Mouse (Mus musculus): ENCODE measurements at regions not wholly inside any gene's neighbourhood (a gene's known extent, or its start where the extent isn't known, plus 50 kb on each side); places are given as distances from the start of the nearest gene placed in this dataset.
"Not testable (repeated sequence)": the region's sequence is repeated elsewhere in the genome, so short reads cannot be mapped to it uniquely, and the experiment has no call there.

- TF ChIP-seq EP300 (IDR thresholded peaks at IDR 0.05; ENCODE audit: low read depth) (no peak), CTCF (IDR thresholded peaks at IDR 0.05; ENCODE audit: low read depth) (no peak)
- ATAC-seq = no peak
- WGBS (ENCODE audit: insufficient replicate concordance) = 59% methylated on average over 15 of the region's 15 CpGs
- Histone ChIP-seq H3K27ac (ENCODE audit: low read depth) (no peak overlapping the region), H3K4me3 (ENCODE audit: low read depth, low read length) (no peak overlapping the region), H3K4me2 (ENCODE audit: low read depth, low read length) (no peak overlapping the region), H3K9me3 (ENCODE audit: low read length) (no peaks in the 10 kb centered on the region), H3K4me1 (ENCODE audit: insufficient read depth) (no peaks in the 10 kb centered on the region), H3K9ac (replicated peaks) (no peak overlapping the region), H3K36me3 (replicated peaks; ENCODE audit: insufficient read depth, low read length) (no peaks in the 10 kb centered on the region), H3K27me3 (ENCODE audit: insufficient read depth, low read length) (no peaks in the 10 kb centered on the region)
- no peak for DNase-seq
These were observed 53.6 kb upstream of the Dyrk2 start for GRCm38 (mm10) chr10:118923473-118924185.

GRCm38 (mm10) chr10:118922120-118922519 is 52.1 kb upstream of the Dyrk2 start:
- H3K9ac ChIP-seq (replicated peaks) = not testable (repeated sequence)

More at GRCm38 (mm10) chr10:118922120-118922519, 52.1 kb upstream of the Dyrk2 start:
- not testable (repeated sequence) for H3K9me3 ChIP-seq (ENCODE audit: low read length); H3K4me3 ChIP-seq (ENCODE audit: low read depth, low read length); H3K36me3 ChIP-seq (replicated peaks; ENCODE audit: insufficient read depth, low read length); ATAC-seq; H3K27ac ChIP-seq (ENCODE audit: low read depth); H3K27me3 ChIP-seq (ENCODE audit: insufficient read depth, low read length); DNase-seq; H3K4me2 ChIP-seq (ENCODE audit: low read depth, low read length); H3K4me1 ChIP-seq (ENCODE audit: insufficient read depth)

Data from liver, postnatal 0 days (tissue).